Mouse (Mus musculus): Measurements from ENCODE around the gene Adgrl3.
"Not testable (repeated sequence)": the region's sequence is repeated elsewhere in the genome, so short reads cannot be mapped to it uniquely, and the experiment has no call there.

The Adgrl3 gene

GRCm38 (mm10) chr5:81436375-81436774 lies 416.4 kb downstream of the Adgrl3 start:
- DNase-seq = no peak

DNA sequence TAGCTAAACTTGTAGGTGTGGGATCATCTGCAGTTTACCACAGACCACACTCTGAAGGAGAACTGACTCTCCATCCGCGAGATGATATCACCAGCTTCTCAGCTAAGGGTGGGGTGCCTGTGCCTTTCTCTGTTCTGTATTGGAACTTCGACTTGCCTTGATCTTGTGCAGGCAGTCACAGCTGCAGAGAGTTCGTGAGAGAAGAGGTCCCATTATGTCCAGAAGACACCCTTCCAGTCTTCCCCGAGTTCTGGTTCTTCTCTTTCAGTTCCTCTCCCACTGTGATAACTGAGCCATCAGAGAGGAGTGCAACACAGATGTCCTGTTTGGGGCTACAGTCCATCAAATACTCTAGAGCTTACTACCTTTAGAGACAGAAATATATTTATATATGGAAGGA lies 422.2 kb downstream of the Adgrl3 start:
- DNase-seq = no peak

- no peak for DNase-seq
Measured at GRCm38 (mm10) chr5:81465971-81466370, 446.0 kb downstream of the Adgrl3 start.

- no peak for DNase-seq
Measured at GRCm38 (mm10) chr5:81474681-81475080, 454.7 kb downstream of the Adgrl3 start.

GRCm38 (mm10) chr5:81475406-81475805 lies 455.5 kb downstream of the Adgrl3 start:
- DNase-seq = no peak

DNA sequence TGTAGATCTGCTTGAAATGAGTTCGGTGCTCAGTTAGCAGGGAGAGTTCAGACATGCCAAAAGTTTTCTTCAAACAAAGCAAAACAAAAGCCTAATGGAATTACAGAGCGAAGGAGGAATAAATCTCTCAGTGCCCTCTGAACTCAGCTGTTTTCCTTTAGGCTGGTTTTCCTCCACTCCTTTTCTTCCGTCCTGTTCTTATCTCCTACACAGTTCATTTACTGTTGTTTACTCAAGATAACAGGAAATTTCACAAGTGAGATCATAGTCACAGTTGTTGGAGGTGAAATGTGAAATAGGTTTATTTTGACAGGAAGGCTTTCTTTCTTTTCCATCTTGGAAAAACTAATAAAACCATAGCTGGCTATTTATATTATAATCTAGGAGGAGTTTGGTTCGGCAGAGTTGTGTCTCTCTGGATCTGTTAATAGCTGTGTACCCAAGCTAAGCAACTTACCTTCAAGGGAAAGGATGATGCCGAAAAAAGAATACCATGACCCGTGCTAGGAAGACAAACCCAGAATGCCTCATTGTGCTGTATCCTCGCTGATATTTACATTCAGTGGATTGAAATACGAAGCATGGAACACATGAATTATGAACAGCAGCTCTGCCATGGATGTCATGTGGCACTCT lies 456.2 kb downstream of the Adgrl3 start:
- no peak for DNase-seq

DNA sequence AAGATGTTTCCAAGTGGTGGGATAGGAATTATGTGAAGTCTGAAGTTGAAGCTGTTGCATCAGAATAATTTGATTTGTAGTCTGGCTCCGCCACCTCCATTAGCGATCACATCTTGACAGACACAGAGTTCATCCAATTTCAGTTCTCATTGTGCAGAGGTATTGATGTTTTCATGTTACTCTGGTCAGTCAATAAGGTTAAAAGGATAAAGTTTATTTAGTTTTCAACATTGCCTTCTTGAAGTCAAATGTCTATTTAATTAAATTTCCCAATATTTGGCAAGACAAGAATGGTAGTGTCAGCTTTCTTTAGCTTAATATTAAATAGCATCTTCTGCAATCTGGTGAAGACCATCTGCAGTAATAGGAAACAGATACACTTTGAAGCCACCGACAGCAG lies 461.0 kb downstream of the Adgrl3 start:
- no peak for DNase-seq

GRCm38 (mm10) chr5:81483890-81484289 lies 464.0 kb downstream of the Adgrl3 start:
- no peak for DNase-seq

DNA sequence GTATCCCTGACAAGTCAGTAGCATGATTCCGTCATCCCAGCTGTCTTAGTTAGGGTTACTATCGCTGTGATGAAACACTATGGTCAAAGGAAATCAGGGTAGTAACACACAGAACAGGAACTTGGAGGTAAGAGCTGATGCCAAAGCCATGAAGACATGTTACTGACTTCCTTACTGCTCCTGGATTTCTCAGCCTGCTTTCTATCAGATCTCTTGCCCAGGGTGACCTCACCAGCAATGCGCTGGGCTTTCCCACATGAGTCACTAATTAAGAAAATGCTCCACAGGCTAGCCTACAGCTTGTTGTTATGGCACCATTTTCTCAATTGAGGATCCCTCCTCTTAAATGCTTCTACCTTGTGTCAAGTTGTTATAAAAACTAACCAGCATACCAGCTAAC lies 481.1 kb downstream of the Adgrl3 start:
- DNase-seq = no peak

GRCm38 (mm10) chr5:81518720-81519496 lies 499.0 kb downstream of the Adgrl3 start:
- DNase-seq = no peak

GRCm38 (mm10) chr5:81519497-81520382 lies 499.8 kb downstream of the Adgrl3 start:
- peak; percentile 23 for DNase-seq

DNA sequence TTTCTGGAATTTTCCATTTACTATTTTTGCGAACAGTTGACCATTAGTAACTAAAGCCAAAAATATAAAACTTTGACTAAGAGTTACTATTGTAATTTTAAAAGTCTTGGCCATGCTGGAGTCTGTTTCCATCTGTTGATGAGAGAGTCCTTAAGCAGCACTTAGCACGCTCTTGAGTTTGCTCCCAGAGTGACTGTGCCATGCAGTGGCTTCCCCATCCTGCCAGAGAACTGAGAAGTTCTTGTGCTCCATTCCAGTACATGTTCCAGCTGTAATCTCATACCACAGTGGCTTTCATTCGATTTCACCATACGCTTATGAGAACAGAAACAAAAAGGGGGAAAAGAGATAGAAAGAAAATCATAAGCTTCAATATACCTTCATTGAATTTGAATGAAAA lies 502.8 kb downstream of the Adgrl3 start:
- no peak for DNase-seq

DNA sequence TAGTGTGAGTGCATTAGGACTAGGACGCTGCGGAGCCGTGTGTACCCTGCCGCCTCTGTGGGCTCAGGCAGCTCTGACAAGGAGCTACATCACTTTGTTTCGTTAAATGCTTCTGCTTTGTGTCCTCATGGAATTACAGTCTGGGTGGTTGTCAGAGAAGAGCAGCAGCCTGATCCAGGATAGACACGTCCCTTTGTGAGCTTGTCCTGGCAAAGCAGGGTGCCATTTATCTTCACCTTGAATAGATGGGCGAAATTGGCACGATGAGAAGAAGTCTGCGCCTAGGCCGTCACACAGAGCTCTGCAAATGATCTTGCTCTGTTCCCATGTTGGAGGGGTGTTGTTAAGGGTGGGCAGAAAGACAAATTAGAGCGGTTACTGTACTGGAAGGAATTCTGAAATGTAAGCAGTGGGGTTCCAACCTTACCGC lies 504.6 kb downstream of the Adgrl3 start:
- DNase-seq = no peak

DNA sequence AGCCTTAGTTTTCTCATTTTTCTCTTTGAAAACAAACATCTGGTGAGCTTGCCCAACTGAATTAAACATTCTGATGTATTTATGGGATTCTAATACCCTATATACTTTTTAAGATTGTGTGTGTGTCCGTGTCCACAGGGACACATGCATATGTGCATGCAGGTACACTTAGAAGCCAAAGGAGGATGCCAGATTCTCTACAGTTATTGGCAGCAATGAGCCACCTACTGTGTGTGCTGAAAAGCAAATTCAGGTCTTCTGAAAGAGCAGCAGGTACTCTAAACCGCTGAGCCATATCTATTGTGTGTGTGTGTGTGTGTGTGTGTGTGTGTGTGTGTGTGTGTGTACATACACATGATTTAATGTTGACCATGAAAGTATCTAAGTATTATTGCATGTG lies 505.4 kb downstream of the Adgrl3 start:
- DNase-seq = no peak

DNA sequence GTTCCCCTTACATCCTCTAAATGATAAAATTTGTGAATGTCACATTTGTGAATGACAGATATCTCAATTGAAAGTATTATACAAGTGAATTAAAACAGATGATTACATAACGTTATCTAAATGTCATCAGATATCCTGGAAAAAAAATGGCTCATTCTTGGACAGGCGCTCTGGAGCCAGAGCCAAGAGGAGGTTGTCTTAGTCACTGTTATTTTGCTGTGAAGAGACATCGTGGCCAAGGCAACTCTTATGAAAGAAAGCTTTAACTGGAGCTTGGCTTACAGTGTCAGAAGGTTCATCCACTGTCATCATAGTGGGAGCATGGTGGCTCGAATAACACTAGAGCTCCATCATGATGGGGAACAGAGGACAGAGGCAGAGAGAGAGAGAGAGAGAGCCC lies 511.7 kb downstream of the Adgrl3 start:
- DNase-seq = no peak

DNA sequence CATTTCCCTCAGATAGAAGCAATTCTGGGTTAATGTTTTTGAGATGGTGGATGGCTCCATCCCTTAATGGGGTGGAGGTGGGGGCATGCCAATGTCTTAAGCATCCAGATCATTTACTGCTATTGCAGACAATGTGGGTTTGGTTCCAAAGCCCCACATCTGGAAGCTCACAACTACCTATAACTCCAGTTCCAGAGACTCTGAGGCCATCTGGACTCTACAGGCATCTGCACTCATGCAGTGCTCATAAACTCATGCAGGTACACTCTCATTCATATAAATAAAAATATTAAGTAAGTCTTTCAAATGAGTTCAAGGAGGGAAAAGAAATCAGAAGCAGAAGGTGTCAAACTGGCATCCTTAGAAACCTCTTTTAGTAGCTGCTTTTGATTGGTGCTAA lies 530.3 kb downstream of the Adgrl3 start:
- no peak for DNase-seq

DNA sequence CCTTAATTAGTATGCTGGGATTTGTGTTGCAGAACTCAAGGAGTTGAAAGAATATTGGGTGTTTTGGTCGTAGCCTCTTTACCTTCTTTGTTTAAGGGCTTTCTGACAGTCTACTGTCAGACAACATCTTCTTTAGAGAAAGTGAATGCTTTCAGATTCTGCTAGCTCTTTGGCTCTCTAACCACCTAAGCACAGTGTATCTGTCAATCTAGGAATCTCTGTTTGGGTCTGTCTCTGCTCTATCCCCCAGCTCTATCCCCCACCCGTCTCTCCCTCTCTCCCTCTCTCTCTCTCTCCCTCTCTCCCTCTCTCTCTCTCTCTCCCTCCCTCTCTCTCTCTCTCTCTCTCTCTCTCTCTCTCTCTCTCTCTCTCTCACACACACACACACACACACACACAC lies 535.2 kb downstream of the Adgrl3 start:
- DNase-seq = not testable (repeated sequence)

DNA sequence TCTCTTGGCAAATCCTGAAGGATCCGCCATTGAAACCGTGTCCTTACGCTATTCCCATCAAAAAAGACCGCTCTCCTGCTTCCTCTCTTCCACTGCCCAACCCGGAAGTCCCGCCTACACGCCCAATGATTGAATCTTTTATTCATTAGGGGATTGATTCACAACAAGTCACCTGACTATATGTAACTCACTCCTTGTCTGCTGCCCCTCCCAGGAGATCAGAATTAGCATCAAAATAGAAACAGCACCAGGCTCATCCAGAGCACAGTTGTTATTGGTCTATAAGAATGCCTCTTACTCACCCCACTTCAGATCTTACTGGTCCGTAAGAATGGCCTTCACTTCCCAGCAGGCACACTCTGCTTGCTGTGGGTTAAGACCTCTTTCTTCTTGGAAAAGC lies 536.1 kb downstream of the Adgrl3 start:
- no peak for DNase-seq

GRCm38 (mm10) chr5:81558965-81559364 lies 539.0 kb downstream of the Adgrl3 start:
- no peak for DNase-seq

DNA sequence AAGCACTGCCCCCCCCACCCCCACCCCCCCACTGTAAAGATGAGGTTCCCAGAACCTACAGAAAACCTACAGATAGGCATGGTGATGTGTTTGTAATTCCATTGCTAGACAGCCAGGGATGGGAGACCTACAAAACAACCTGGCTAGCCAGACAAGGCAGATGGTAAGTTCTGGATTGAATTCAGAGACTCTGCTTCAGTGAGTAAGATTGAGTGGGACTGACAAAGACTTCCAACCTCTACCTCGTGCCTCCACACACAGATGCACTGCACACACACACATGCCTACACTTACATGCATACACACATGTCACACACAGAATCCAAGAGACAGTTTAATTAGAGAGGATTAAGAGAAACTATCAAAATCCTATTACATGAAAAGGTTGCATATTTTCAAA lies 544.4 kb downstream of the Adgrl3 start:
- no peak for DNase-seq

DNA sequence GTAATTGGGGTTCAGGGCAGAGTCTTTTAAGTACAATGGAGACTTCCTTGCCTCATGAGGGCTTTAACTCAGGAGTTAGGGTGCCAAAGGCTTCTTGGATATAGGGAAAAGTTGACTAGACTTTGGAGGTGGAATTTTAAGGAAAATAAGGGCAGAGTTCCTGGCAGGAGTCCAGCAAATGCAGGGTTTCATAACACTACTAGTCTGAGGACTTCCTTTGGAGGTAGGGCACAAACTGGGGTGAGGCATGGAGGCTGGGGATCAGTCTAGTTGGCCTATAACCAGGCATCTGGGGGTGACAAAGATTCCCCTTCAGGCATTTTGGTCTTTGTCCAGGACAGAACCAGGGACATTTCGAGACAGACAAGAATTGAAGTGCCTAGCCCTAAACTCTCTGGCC lies 546.6 kb downstream of the Adgrl3 start:
- no peak for DNase-seq

DNA sequence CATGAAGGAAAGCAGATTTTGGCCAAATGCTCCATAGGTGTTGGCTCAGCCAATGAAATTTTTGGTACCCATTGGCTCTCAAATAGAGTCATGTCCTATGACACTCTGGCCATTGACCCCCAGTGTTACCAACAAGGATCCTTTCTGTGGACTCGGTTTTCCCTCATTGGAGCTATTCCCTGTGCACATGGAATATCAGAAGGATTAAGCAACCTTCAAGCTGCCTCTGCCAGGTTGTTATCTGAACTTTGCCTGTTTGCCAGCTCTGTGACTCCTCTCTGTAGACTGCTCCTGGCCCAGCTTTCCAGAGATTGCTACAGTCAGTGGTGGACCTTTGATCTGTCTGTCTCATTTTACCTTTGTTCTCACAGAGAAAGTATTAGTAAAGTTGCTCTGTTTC lies 548.8 kb downstream of the Adgrl3 start:
- no peak for DNase-seq

DNA sequence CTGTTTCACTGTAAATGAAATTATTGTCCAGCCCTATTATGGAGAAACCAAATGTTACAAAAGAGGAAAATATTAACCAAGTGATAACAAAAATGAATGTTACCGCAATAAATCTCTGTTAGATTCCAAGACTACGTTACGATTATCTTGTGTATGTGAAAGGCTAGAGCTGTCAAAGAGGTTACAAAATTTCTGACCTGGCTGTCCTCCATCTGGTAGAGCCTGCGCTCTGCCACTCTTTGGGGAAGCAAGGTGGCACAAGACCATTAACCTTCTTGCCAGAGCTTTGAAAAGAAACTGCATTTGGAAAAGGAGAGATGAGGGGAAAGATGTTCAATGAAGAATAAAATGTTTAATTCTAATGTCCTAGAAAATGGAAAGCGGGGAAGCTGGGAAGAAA lies 562.9 kb downstream of the Adgrl3 start:
- no peak for DNase-seq

DNA sequence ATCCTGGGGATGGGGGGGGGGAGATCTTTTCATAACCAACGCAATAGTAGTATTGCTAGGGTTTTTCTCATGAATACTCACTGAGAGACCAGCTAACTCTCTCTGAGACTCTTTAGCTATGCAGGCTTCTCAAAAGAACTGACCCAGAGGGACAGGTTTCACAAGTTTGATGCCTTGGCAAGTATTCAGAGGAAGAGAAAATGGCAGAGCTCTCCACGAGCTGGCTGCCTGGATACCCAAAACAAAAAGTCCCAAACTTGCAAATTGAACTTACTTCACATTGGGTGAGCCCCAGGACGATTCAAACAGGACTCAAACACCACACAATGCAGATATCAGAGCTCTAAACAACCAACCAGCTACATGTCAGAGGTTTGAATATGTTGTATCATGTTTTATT lies 563.5 kb downstream of the Adgrl3 start:
- no peak for DNase-seq
